Mouse (Mus musculus): ENCODE measurements around the gene Pde10a.

Pde10a gene

DNA sequence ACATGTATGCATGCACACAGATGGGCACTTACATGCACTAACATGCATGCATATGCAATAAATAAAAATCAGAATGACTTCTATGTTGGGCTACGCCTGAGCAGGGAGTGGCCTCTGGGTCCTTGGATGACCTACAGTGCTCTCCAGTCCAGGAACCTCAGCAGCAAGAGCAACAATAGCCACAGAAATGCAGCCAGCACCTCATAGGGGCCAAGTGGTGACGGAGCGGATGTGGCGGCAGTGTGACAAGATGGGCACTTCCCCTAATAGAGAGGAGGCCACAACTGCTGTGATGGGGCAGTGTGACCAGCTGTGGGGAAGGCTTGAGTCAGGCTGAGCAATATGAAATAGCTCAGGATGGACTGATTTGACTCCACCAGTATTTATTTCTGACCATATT is 109.3 kb downstream of the Pde10a start:
- Histone ChIP-seq H3K4me1 (replicated peaks; ENCODE audit: low read depth, low read length) (peaks cover 7% of the 10 kb centered on the region; the same call in 1 of the 2 replicates), H3K9me3 (ENCODE audit: low read length) (no peaks in the 10 kb centered on the region), H3K36me3 (ENCODE audit: insufficient read depth, low read length) (no peaks in the 10 kb centered on the region), H3K4me3 (replicated peaks; ENCODE audit: low read length) (no peak overlapping the region), H3K27me3 (ENCODE audit: insufficient read depth, low read length) (no peaks in the 10 kb centered on the region)
- TF ChIP-seq CTCF (conservative IDR thresholded peaks at IDR 0.05; ENCODE audit: low read length) (no peak), POU5F1 (IDR thresholded peaks at IDR 0.05; ENCODE audit: borderline replicate concordance, low read length) (no peak), NANOG (IDR thresholded peaks at IDR 0.05; ENCODE audit: borderline replicate concordance, low read length) (no peak)

DNA sequence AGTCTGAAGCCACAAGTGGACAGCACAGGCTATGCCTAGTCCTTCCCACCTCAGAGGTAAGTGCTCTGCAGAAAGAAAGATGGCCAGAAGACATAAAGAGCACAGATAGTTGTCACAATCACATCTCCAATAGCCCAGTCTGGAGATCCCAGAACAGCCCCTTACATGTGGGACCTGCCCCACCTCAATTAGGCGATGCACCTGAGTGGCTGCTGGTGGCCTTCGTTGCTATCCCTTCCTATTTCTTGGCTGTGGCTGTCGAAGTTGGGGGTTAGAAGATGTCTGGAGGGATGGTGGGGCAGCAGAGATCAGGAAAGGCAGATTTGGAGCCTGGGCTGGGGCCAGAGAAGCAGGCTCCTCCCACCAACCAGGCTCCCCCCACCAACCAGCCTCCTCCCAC is 111.1 kb downstream of the Pde10a start:
- H3K9me3 ChIP-seq (ENCODE audit: low read length): no peaks in the 10 kb centered on the region
- H3K4me3 ChIP-seq (replicated peaks; ENCODE audit: low read length): no peak overlapping the region
- no peaks in the 10 kb centered on the region for H3K27me3 ChIP-seq (ENCODE audit: insufficient read depth, low read length)
- peaks cover 6% of the 10 kb centered on the region; the same call in 1 of the 2 replicates for H3K4me1 ChIP-seq (replicated peaks; ENCODE audit: low read depth, low read length)
- no peak for TF ChIP-seq POU5F1 (IDR thresholded peaks at IDR 0.05; ENCODE audit: borderline replicate concordance, low read length)
- no peak for TF ChIP-seq CTCF (conservative IDR thresholded peaks at IDR 0.05; ENCODE audit: low read length)
- no peak for TF ChIP-seq NANOG (IDR thresholded peaks at IDR 0.05; ENCODE audit: borderline replicate concordance, low read length)
- H3K36me3 ChIP-seq (ENCODE audit: insufficient read depth, low read length): no peaks in the 10 kb centered on the region

DNA sequence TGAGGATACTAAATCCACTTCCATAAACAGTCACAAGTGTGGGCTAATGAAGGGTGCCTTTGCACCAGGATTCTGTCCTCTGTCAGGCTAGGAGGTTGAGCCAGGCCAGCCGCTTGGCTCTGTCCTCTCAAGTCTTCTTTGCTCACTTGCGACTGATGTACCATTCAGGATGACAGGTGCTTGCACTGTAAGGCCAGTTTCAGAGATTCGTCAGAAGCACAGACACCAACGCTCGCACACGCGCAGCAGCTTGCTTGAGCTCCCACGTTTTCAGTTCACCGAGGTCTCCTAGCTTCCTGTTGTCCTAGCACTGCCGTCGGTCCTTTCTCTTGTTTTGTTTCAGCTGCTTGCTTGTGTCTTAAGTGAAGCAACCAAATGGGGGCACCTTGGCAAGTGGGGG is 111.5 kb downstream of the Pde10a start:
- Histone ChIP-seq H3K4me3 (replicated peaks; ENCODE audit: low read length) (no peak overlapping the region), H3K4me1 (replicated peaks; ENCODE audit: low read depth, low read length) (peaks cover 6% of the 10 kb centered on the region; the same call in 1 of the 2 replicates), H3K9me3 (ENCODE audit: low read length) (no peaks in the 10 kb centered on the region), H3K36me3 (ENCODE audit: insufficient read depth, low read length) (no peaks in the 10 kb centered on the region), H3K27me3 (ENCODE audit: insufficient read depth, low read length) (no peaks in the 10 kb centered on the region)
- TF ChIP-seq POU5F1 (IDR thresholded peaks at IDR 0.05; ENCODE audit: borderline replicate concordance, low read length) (no peak), CTCF (conservative IDR thresholded peaks at IDR 0.05; ENCODE audit: low read length) (no peak), NANOG (IDR thresholded peaks at IDR 0.05; ENCODE audit: borderline replicate concordance, low read length) (no peak)

DNA sequence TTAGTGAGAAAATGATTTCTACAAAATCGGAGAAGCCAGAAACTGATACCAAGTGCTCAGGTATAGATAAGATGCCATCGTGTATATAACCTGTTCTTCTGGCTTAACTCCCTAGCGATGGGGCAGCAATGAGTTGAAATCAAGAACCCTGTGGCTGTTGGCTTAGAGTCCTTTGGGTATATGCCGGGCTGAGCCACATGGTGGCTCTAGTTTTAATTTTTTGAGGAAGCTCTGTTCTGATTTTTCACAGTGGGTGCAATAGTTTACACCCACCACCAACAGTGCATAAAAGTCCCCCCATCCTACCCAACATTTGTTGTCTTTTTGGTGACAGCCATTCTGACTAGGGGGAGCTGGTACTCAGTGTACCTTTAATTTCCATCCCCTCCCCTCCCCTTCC is 112.0 kb downstream of the Pde10a start:
- TF ChIP-seq POU5F1 (IDR thresholded peaks at IDR 0.05; ENCODE audit: borderline replicate concordance, low read length) (no peak), NANOG (IDR thresholded peaks at IDR 0.05; ENCODE audit: borderline replicate concordance, low read length) (no peak), CTCF (conservative IDR thresholded peaks at IDR 0.05; ENCODE audit: low read length) (no peak)
- Histone ChIP-seq H3K9me3 (ENCODE audit: low read length) (no peaks in the 10 kb centered on the region), H3K36me3 (ENCODE audit: insufficient read depth, low read length) (no peaks in the 10 kb centered on the region), H3K27me3 (ENCODE audit: insufficient read depth, low read length) (no peaks in the 10 kb centered on the region), H3K4me3 (replicated peaks; ENCODE audit: low read length) (no peak overlapping the region), H3K4me1 (replicated peaks; ENCODE audit: low read depth, low read length) (peaks cover 6% of the 10 kb centered on the region; the same call in 1 of the 2 replicates)

DNA sequence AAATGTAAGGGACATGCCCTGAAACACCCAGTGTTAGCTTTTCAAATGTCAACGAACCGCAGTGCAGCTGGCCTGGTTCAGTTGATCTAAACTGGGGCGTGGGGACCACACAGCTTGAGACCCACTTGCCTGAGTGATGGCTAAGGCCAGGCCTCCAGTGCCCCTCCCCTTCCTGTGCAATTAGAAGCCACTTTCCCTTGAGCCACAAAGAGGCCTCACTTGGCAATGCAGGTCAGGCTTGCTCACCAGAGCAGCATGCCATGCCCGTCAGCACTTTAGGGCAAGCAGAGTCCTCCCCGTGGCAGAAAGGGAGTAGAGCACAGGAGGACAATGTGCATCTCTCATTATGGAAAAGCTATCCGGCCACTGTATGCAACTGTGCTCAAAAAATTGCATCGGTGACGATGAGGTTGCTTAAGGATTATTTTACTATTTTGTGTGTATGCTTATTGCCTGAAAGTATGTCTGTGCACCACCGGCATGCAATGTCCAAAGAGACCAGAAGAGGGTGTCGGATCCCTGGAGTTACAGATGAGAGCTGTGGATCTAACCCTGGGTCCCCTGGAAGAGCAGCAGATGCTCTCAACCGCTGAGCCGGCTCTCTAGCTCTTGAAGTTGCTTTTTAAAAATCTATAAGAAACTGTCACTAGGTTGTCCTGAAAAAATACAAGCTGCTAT is 114.7 kb downstream of the Pde10a start:
- TF ChIP-seq POU5F1 (IDR thresholded peaks at IDR 0.05; ENCODE audit: borderline replicate concordance, low read length) (no peak), CTCF (conservative IDR thresholded peaks at IDR 0.05; ENCODE audit: low read length) (peak; percentile 54; the same call in 1 of the 2 replicates)
- H3K9me3 ChIP-seq (ENCODE audit: low read length): no peaks in the 10 kb centered on the region
- no peaks in the 10 kb centered on the region for H3K36me3 ChIP-seq (ENCODE audit: insufficient read depth, low read length)
- no peaks in the 10 kb centered on the region for H3K27me3 ChIP-seq (ENCODE audit: insufficient read depth, low read length)
- H3K4me3 ChIP-seq (replicated peaks; ENCODE audit: low read length): no peak overlapping the region
- H3K4me1 ChIP-seq (replicated peaks; ENCODE audit: low read depth, low read length): peaks cover 6% of the 10 kb centered on the region; the same call in 1 of the 2 replicates

DNA sequence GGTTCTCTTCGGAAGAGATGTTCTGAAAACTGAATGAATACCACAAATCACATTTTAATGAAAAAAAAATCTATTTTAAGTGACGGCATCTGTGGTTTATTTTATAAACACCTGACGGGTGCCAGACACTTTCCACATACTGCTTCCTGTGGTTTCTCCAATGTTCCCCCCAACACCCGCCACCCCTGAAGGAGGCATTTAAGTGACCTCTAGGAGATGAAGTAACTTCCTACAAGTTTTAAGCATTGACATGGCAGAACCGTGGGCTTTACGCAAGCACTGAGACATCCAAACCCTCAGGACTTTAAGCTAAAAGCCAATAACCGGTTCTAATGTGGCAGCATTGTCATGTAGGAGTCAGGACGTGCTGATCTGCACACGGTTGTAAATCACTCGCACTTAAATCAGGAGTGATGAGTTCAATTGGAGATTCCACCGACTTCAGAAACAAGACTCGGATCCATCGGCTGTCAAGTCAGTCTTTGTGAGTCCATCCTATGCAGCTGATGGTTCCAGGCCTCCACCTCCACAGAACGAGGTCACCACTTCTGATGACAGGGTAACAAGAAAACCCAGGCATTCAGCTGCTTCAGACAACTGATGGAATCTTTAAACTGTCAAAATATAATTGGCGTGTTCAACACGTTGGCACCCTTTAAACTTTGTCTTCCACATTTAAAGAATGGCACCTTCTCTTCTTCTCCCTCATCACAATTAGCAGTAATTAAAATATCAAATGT is 115.7 kb downstream of the Pde10a start:
- Histone ChIP-seq H3K4me1 (replicated peaks; ENCODE audit: low read depth, low read length) (peaks cover 6% of the 10 kb centered on the region; the same call in 1 of the 2 replicates), H3K9me3 (ENCODE audit: low read length) (no peaks in the 10 kb centered on the region), H3K36me3 (ENCODE audit: insufficient read depth, low read length) (no peaks in the 10 kb centered on the region), H3K27me3 (ENCODE audit: insufficient read depth, low read length) (no peaks in the 10 kb centered on the region), H3K4me3 (replicated peaks; ENCODE audit: low read length) (no peak overlapping the region)
- TF ChIP-seq POU5F1 (IDR thresholded peaks at IDR 0.05; ENCODE audit: borderline replicate concordance, low read length) (no peak), CTCF (conservative IDR thresholded peaks at IDR 0.05; ENCODE audit: low read length) (no peak), NANOG (IDR thresholded peaks at IDR 0.05; ENCODE audit: borderline replicate concordance, low read length) (no peak)

DNA sequence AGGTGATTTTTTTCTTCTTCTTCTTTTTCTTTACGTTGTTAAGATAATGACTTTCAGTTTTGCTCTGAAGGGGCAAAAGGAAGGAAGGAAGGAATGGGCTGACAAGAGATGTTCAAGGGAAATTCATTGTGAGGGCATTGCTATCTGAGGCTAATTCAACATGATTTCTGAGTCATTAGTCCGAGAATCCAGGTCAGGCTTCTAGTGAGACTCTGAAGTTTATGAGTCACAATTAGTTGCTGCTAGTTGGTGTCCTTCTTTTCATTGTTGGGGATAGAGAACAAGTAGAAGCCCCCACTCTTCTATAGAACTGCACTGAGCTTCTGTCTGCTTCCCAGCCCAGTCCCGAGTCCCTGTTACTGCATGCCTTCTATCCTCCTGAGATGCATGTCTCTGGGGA is 116.3 kb downstream of the Pde10a start:
- H3K4me3 ChIP-seq (replicated peaks; ENCODE audit: low read length): no peak overlapping the region
- H3K9me3 ChIP-seq (ENCODE audit: low read length): no peaks in the 10 kb centered on the region
- TF ChIP-seq CTCF (conservative IDR thresholded peaks at IDR 0.05; ENCODE audit: low read length) (no peak), POU5F1 (IDR thresholded peaks at IDR 0.05; ENCODE audit: borderline replicate concordance, low read length) (no peak), NANOG (IDR thresholded peaks at IDR 0.05; ENCODE audit: borderline replicate concordance, low read length) (no peak)
- H3K27me3 ChIP-seq (ENCODE audit: insufficient read depth, low read length): no peaks in the 10 kb centered on the region
- peaks cover 6% of the 10 kb centered on the region; the same call in 1 of the 2 replicates for H3K4me1 ChIP-seq (replicated peaks; ENCODE audit: low read depth, low read length)
- no peaks in the 10 kb centered on the region for H3K36me3 ChIP-seq (ENCODE audit: insufficient read depth, low read length)

DNA sequence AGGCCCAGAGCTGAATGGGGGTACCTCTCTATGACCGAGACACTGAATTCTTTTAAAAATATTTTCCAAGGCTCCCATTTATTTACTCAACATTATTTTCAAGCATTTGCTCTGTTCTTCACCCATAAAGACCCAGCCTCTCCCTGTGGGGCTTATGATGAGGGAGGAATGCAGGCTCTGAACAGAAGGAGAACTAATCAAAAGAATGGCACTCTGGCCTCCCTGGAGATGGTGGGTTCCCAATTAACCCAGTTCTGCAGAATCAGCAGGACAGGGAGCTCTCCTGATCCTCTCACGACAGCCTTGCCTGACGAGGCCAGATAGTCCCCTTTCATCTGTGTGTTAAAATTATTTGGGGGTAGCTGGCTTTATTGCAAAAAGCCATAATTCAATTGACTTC is 117.2 kb downstream of the Pde10a start:
- H3K9me3 ChIP-seq (ENCODE audit: low read length): no peaks in the 10 kb centered on the region
- no peak for TF ChIP-seq POU5F1 (IDR thresholded peaks at IDR 0.05; ENCODE audit: borderline replicate concordance, low read length)
- no peak for TF ChIP-seq CTCF (conservative IDR thresholded peaks at IDR 0.05; ENCODE audit: low read length)
- TF ChIP-seq NANOG (IDR thresholded peaks at IDR 0.05; ENCODE audit: borderline replicate concordance, low read length): no peak

More for the DNA sequence above, 117.2 kb downstream of the Pde10a start:
- Histone ChIP-seq H3K4me3 (replicated peaks; ENCODE audit: low read length) (no peak overlapping the region), H3K36me3 (ENCODE audit: insufficient read depth, low read length) (no peaks in the 10 kb centered on the region), H3K27me3 (ENCODE audit: insufficient read depth, low read length) (peaks cover 3% of the 10 kb centered on the region; the same call in 1 of the 2 replicates), H3K4me1 (replicated peaks; ENCODE audit: low read depth, low read length) (peaks cover 6% of the 10 kb centered on the region; the same call in 1 of the 2 replicates)
